Mouse (Mus musculus) bone marrow, adult 2 months (tissue): ENCODE data around the gene Zswim3.

Source experiments
- CTCF ChIP-seq: fragments of 200-500 bp; IDR thresholded peaks from 2 replicates; pipeline ENCODE4 v1.5.1; 2011; ENCODE audit warnings: low read length, control low read depth; ENCODE audit not compliant: control insufficient read depth, insufficient read depth
- POLR2A ChIP-seq: fragments of 200-500 bp; IDR thresholded peaks from 2 replicates; pipeline ENCODE4 v1.6.1; 2011; ENCODE audit warnings: low read depth, mild to moderate bottlenecking, control low read depth, low read length, borderline replicate concordance; ENCODE audit not compliant: control insufficient read depth

DNA sequence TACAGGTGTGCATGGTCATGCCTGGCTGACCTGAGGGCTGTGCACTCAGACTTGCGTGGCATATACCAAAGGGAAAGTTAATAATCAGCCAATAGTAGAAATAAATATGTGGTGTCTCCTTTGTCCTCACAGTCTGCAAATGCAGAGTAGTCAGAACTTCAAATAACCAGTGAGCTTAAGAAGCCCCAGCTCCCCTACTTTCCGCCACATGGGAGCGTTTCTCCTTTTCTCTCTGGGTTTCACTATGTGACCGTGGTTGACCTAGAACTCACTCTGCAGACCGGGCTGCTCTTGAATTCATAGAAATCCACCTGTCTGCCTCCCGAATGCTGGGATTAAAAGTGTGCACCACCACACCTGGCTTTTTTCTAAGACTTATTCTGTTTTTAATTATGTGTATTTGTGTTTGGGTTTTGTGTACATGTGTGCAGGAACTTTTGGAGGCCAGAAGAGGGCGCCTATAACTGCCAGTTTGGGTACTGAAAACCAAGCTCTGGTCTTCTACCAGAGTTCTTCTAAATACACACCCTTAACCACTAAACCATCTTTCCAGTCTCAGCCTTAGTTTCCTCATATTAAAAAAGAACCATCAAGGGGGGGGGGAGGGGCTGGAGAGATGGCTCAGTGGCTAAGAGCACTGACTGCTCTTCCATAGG, 20.8 kb upstream of the Zswim3 start:
- TF ChIP-seq POLR2A (no peak), CTCF (no peak)
